8 mouse cellular contexts compared by ENCODE assay signal in genomic region chrX:9199761-9200371, GRCm38 (mm10). TPM values are rescaled to one million over a fixed set of nuclear protein-coding genes. Genes with fewer than 3 reads are reported as not detected.
A peak's percentile ranks its signal among the peaks of the same experiment; 100 is the strongest.
DNase-seq lines count a peak whose midpoint lies in the region; ATAC-seq and TF ChIP-seq lines count a peak whose summit lies in the region.

Gene Lancl3, plus strand, starts transcription at chrX:9199902.

- H3K4me1 ChIP-seq in spleen, adult 2 months (ENCODE audit: control insufficient read depth, insufficient read depth, insufficient read length): peaks cover 8% of the 10 kb centered on the region
- H3K4me1 ChIP-seq in intestine, embryonic 15.5 days (replicated peaks): no peaks in the 10 kb centered on the region
- no peaks in the 10 kb centered on the region for H3K4me1 ChIP-seq in liver, embryonic 16.5 days (ENCODE audit: control insufficient read depth, low read depth, low read length)
- H3K4me1 ChIP-seq in neural tube, embryonic 15.5 days: peaks cover 2% of the 10 kb centered on the region; the same call in 1 of the 2 replicates

- no peak within 1 kb of the TSS for H3K27ac ChIP-seq in spleen, adult 2 months (ENCODE audit: insufficient read depth, low read length)
- no peak within 1 kb of the TSS for H3K27ac ChIP-seq in intestine, embryonic 15.5 days
- no peak within 1 kb of the TSS for H3K27ac ChIP-seq in liver, embryonic 16.5 days (ENCODE audit: low read length)
- no peak within 1 kb of the TSS for H3K27ac ChIP-seq in neural tube, embryonic 15.5 days (replicated peaks)

- no peak for TF ChIP-seq CTCF in spleen, adult 2 months (IDR thresholded peaks at IDR 0.05; ENCODE audit: extremely low read depth, insufficient read depth, insufficient read length, insufficient replicate concordance)

- no peaks in the 10 kb centered on the region for H3K9me3 ChIP-seq in intestine, embryonic 15.5 days
- no peaks in the 10 kb centered on the region; the same call in 1 of the 2 replicates for H3K9me3 ChIP-seq in liver, embryonic 16.5 days (replicated peaks; ENCODE audit: control insufficient read depth, low read length)
- no peaks in the 10 kb centered on the region for H3K9me3 ChIP-seq in neural tube, embryonic 15.5 days (replicated peaks)

- peak; percentile 85 for ATAC-seq in intestine, embryonic 15.5 days
- ATAC-seq in liver, embryonic 16.5 days (ENCODE audit: low read depth): 0 out of 2 replicates have a peak, but pooled peaks have one; percentile 7
- ATAC-seq in neural tube, embryonic 15.5 days (ENCODE audit: low FRiP score): peak; percentile 79

- H3K36me3 ChIP-seq in spleen, adult 2 months (ENCODE audit: control insufficient read depth, insufficient read depth, low read length): no peaks in the 10 kb centered on the region
- H3K36me3 ChIP-seq in intestine, embryonic 15.5 days: no peaks in the 10 kb centered on the region
- H3K36me3 ChIP-seq in liver, embryonic 16.5 days (ENCODE audit: control insufficient read depth, insufficient read depth): no peaks in the 10 kb centered on the region
- no peaks in the 10 kb centered on the region for H3K36me3 ChIP-seq in neural tube, embryonic 15.5 days

- 30% methylated on average over 49 of the region's 49 CpGs for WGBS in spleen, adult 2 months
- 19% methylated on average over 48 of the region's 49 CpGs for WGBS in intestine, embryonic 15.5 days
- 12% methylated on average over 43 of the region's 49 CpGs for WGBS in liver, embryonic 16.5 days (ENCODE audit: insufficient replicate concordance)
- 15% methylated on average over 43 of the region's 49 CpGs for WGBS in neural tube, embryonic 15.5 days

- H3K4me3 ChIP-seq in spleen, adult 2 months (ENCODE audit: extremely low read depth, insufficient read depth, insufficient read length): peak within 1 kb of the TSS; percentile 48
- peak within 1 kb of the TSS; percentile 43 for H3K4me3 ChIP-seq in intestine, embryonic 15.5 days (replicated peaks)
- H3K4me3 ChIP-seq in liver, embryonic 16.5 days (ENCODE audit: low read depth, low read length): peak within 1 kb of the TSS; percentile 40
- H3K4me3 ChIP-seq in neural tube, embryonic 15.5 days (replicated peaks): peak within 1 kb of the TSS; percentile 49

- peaks cover 5% of the 10 kb centered on the region; the same call in 1 of the 2 replicates for H3K27me3 ChIP-seq in spleen, adult 2 months (ENCODE audit: control insufficient read depth, insufficient read depth, low read length)
- no peaks in the 10 kb centered on the region for H3K27me3 ChIP-seq in intestine, embryonic 15.5 days (replicated peaks)
- H3K27me3 ChIP-seq in liver, embryonic 16.5 days (ENCODE audit: control insufficient read depth, insufficient read depth, low read depth, low read length): peaks cover 17% of the 10 kb centered on the region
- H3K27me3 ChIP-seq in neural tube, embryonic 15.5 days (replicated peaks): no peaks in the 10 kb centered on the region

- H3K4me2 ChIP-seq in intestine, embryonic 15.5 days (replicated peaks): peak within 1 kb of the TSS; percentile 75
- peak within 1 kb of the TSS; percentile 57 for H3K4me2 ChIP-seq in liver, embryonic 16.5 days (ENCODE audit: low read depth, low read length)
- H3K4me2 ChIP-seq in neural tube, embryonic 15.5 days: peak within 1 kb of the TSS; percentile 71

- no peak for TF ChIP-seq POLR2A in spleen, adult 2 months (IDR thresholded peaks at IDR 0.05; ENCODE audit: low read depth, low read length)

- H3K9ac ChIP-seq in intestine, embryonic 15.5 days: peak within 1 kb of the TSS; percentile 30
- no peak within 1 kb of the TSS for H3K9ac ChIP-seq in liver, embryonic 16.5 days (ENCODE audit: low read depth, low read length)
- peak within 1 kb of the TSS; percentile 42 for H3K9ac ChIP-seq in neural tube, embryonic 15.5 days (replicated peaks)

- no peak for DNase-seq in spleen, adult 2 months (ENCODE audit: low read depth in 1 of 2, low spot score in 2 of 2)
- DNase-seq in spleen, postnatal 14 days (ENCODE audit: low spot score in 2 of 2): no peak
- peak; percentile 69 for DNase-seq in cerebellum, adult 9-10 months
- DNase-seq in gastrocnemius, postnatal 4 days (ENCODE audit: low spot score in 2 of 2): peak; percentile 6 to 16
- DNase-seq in MN1 (ENCODE audit: low spot score): no peak

RNA-seq across cellular contexts. Expression of gene Lancl3, which starts in this region (rescaled TPM):
- polyA plus RNA-seq in spleen, adult 2 months (2012; rRNA removed): 0.15 and 0.34 TPM in 2 replicates
- under 1 TPM; 0.34 to 0.60 TPM for total RNA-seq in gastrocnemius, postnatal 4 days (2021)
- polyA plus RNA-seq in intestine, embryonic 15.5 days (2015; fragmentation: Nextera tagmentation; extraction: Ambion mirVana): 0.69 and 0.78 TPM in 2 replicates
- 0.19 and 0.33 TPM in 2 replicates for polyA plus RNA-seq in liver, embryonic 16.5 days (2015; fragmentation: Nextera tagmentation; extraction: Ambion mirVana)
- polyA plus RNA-seq in neural tube, embryonic 15.5 days (2015; fragmentation: Nextera tagmentation; extraction: Ambion mirVana): 2.8 and 3.1 TPM in 2 replicates

Comparison
In these comparisons a context has a peak if more than half of its experiments do, and no peak if none do; other contexts are left out.
1. Peak in DNase-seq in gastrocnemius, postnatal 4 days; RNA of the gene not detected or under 1 TPM.
2. Peak in ATAC-seq, H3K4me3 ChIP-seq, H3K9ac ChIP-seq and H3K4me2 ChIP-seq in intestine, embryonic 15.5 days; RNA of the gene not detected or under 1 TPM.
3. Peak in ATAC-seq, H3K4me3 ChIP-seq and H3K4me2 ChIP-seq in liver, embryonic 16.5 days; RNA of the gene not detected or under 1 TPM.
4. ATAC-seq: peak in every context shown above with its lines; median percentile 85 in intestine, embryonic 15.5 days; 79 in neural tube, embryonic 15.5 days; 7 in liver, embryonic 16.5 days.